Mouse (Mus musculus): Measurements from ENCODE around the gene Gm2000.
A peak's percentile ranks its signal among the peaks of the same experiment; 100 is the strongest.
"Not testable (repeated sequence)": the region's sequence is repeated elsewhere in the genome, so short reads cannot be mapped to it uniquely, and the experiment has no call there.

Gm2000 gene

GRCm38 (mm10) chr1:156365740-156366139 lies at the start of gene Gm2000:
Gene Gm2000, plus strand, starts transcription at chr1:156366040.
- no peak for DNase-seq (ENCODE audit: low read depth)

- DNase-seq (ENCODE audit: low read depth): no peak
Observed at GRCm38 (mm10) chr1:156323126-156323525, 42.7 kb upstream of the Gm2000 start.

GRCm38 (mm10) chr1:156340847-156341246 lies 25.0 kb upstream of the Gm2000 start:
- DNase-seq (ENCODE audit: low read depth): peak; percentile 60

DNA sequence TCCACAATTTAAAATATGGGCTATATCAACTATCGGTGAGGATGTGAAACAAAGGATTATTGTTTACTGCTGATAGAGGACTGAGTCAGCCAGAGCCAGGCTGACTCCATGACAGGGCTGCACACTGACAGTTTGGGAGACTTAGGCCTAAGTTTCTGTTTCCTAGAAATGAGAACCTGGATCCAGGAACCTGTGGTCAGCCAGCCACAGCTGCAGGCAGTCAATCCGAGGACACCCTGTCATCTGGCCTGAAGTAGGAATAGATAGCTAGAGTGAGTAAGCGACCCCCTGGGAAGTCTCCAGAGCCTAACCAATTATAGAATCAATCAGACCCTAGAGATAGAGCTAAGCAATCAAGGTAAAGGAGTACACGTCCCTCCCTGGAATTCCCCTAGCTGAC lies 21.4 kb upstream of the Gm2000 start:
- DNase-seq (ENCODE audit: low read depth): no peak

GRCm38 (mm10) chr1:156345633-156346032 lies 20.2 kb upstream of the Gm2000 start:
- no peak for DNase-seq (ENCODE audit: low read depth)

DNA sequence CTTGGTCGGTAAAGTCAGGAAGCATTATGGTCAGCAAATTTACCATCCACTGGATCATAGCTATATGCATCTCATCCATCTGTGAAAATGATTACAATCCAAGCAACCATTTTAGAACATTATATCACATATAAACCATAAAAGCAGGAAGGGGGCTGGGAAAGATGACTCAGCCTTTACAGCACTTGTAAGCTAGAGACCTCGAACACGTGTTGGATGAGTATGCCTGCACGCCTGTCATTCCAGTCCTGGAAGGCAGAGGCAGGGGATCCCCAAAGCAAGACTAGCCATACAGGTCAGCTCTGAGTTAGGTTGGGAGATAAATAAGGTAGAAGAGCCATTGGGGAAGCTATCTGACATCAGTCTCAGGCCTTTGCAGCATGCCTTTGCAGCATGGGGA lies 16.8 kb upstream of the Gm2000 start:
- peak; percentile 46 for DNase-seq (ENCODE audit: low read depth)

DNA sequence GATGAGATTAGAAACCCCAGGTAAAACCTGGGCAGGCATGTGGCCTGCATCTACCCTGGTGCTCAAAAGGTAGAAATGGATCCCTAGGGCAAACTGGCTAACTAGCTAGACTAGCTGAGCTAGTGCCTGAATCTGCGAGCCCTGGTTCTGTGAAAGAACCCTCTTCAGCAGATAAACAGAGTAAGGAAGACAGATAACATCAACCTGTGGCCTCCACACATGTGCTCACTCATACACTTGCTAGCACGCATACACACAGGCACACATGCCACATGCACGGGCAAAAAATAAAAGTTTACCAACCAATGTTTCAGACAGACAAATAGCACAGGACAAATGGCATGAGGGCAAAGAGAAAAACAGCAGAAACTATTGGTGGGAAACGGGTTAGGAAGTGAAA lies 15.4 kb upstream of the Gm2000 start:
- no peak for DNase-seq (ENCODE audit: low read depth)

- DNase-seq (ENCODE audit: low read depth): no peak
Observed at GRCm38 (mm10) chr1:156352466-156352865, 13.4 kb upstream of the Gm2000 start.

DNA sequence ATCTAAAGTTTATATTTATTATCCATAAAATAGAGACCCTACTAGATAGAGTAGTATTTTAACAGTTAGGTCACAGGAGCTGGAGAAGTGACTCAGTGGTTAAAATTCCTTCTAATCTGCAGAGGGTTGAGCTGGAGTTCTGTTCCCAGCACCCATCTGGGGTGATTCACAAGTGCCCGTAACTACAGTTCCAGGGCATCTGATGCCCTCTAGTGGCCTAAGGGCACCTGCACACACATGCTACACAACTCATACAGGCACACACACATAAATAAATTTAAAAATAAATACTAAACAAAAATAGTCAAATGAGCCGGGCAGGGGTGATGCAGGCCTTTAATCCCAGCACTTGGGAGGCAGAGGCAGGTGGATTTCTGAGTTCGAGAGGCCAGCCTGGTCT lies 15.4 kb downstream of the Gm2000 start:
- DNase-seq (ENCODE audit: low read depth): no peak

- DNase-seq (ENCODE audit: low read depth): no peak
Observed at GRCm38 (mm10) chr1:156386232-156386631, 20.4 kb downstream of the Gm2000 start.

- DNase-seq (ENCODE audit: low read depth): peak; percentile 43
Observed at GRCm38 (mm10) chr1:156386880-156387279, 21.0 kb downstream of the Gm2000 start.

- DNase-seq (ENCODE audit: low read depth): no peak
Observed at GRCm38 (mm10) chr1:156393148-156393547, 27.3 kb downstream of the Gm2000 start.

GRCm38 (mm10) chr1:156400159-156400558 lies 34.3 kb downstream of the Gm2000 start:
- DNase-seq (ENCODE audit: low read depth): not testable (repeated sequence)

DNA sequence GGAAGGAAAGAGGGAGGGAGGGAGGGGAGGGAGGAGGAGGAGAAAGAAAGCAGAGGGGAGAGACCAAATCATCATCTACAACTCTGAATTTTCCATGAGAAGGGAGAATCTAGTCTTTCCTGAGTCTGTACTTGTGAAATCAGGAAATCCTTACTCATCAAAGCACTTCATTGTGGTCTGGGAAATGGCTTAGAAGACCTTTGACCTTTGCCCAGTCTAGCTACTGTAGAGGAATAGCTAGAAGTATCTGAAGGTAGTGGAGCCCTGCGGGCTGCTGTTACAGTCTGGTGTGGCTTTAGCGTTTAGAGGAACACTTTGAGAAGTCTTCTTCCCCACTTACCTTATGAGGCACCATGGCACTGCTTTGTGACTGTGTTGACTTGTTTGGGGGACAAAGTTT lies 36.7 kb downstream of the Gm2000 start:
- DNase-seq (ENCODE audit: low read depth): peak; percentile 87

- no peak for DNase-seq (ENCODE audit: low read depth)
Observed at GRCm38 (mm10) chr1:156403251-156403650, 37.4 kb downstream of the Gm2000 start.

- peak; percentile 98 for DNase-seq (ENCODE audit: low read depth)
Observed at GRCm38 (mm10) chr1:156408004-156408403, 42.2 kb downstream of the Gm2000 start.

DNA sequence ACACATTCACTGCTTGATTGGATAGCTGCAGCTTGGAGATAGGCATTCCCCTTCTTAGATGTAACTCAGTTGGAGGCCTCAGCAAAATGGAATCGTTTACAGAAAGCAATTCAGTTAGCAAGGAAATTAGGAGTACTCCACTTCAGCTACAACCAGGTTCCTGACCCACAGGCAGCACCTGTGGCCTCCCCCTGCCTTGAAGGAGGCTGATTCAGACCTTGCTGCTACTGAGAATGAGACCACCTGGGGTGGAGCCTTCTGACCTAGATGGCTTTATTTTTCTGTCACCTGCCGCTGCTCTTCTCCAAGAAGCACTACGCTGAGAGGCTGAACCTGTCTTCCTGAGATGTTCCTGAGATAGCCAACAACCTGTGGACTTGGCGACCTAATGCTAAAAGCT lies 42.7 kb downstream of the Gm2000 start:
- DNase-seq (ENCODE audit: low read depth): no peak

All from 416B (cell line).